Mouse (Mus musculus) liver, adult (tissue): ENCODE results near the gene Perm1.

ENCODE experiments used
- GATA4 ChIP-seq: IDR thresholded peaks from 2 replicates; pipeline ENCODE4 v1.6.1; 2014; ENCODE audit warnings: mild to moderate bottlenecking, low read length; ENCODE audit not compliant: insufficient replicate concordance

The Perm1 gene

DNA sequence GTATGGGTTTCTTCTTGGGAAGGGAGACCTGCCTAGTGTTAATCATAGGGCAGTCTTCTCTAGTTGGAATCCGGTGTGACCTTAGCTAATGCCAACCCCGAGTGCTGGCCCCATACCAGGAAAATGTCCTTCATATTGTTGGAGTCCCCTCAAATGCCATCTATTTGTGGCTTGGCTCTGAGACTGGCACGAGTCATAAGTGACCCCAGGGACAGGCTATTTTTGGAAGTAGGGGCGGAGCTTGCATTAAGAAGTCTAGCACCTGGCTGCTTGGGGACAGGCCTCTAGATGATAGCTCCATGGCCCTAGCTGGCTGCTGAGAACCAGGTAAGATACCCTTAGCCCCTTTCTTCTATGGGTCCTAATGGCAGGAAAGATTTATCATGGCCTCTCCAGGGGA, at the start of gene Perm1:
Gene Perm1 (plus strand): TSS at position 220 of the 400 bp plus-strand sequence.
- TF ChIP-seq GATA4 = no peak

DNA sequence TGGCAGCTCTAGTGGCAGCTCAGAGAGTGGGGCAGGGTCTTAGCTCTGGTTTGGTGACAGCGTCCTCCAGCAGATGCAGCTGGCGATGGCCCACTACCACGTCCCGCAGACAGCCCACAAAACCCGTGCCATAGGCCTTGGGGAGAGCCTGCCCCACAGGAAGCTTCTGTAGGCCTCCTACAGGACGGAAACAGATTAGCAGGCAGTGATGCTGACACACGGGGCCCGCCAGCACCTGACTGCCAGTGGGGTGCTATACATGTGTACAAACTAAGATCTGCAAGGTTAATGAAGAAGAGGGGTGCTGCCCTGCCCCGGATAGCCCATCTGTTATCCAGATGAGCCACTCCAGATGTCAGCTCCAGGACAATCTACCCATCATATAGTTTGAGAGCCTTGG, 49.2 kb upstream of the Perm1 start:
- no peak for TF ChIP-seq GATA4

DNA sequence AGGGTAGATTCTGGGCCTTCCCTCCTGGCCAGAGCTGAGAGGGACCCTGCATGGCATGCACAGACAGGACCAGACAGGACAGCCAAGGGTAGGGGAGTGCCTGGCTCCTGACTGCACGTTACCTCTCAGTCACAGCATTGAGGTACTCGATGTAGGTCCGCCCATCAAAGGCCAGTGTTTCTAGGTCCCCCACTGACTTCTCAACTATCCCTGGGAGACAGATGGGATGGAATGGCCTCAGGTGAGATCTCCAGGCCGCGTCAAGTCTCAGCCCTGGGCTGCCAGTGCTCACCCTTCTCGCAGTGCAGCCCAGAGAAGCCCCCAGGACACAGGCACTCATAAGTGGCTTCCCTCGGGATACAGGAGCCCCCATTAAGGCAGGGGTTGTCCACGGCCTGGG, 47.1 kb upstream of the Perm1 start:
- no peak for TF ChIP-seq GATA4

GRCm38 (mm10) chr4:156169129-156169528, 46.5 kb upstream of the Perm1 start:
- TF ChIP-seq GATA4 = no peak

GRCm38 (mm10) chr4:156171828-156172227, 43.8 kb upstream of the Perm1 start:
- TF ChIP-seq GATA4 = no peak

- no peak for TF ChIP-seq GATA4
Measured at GRCm38 (mm10) chr4:156177630-156178029, 38.0 kb upstream of the Perm1 start.

DNA sequence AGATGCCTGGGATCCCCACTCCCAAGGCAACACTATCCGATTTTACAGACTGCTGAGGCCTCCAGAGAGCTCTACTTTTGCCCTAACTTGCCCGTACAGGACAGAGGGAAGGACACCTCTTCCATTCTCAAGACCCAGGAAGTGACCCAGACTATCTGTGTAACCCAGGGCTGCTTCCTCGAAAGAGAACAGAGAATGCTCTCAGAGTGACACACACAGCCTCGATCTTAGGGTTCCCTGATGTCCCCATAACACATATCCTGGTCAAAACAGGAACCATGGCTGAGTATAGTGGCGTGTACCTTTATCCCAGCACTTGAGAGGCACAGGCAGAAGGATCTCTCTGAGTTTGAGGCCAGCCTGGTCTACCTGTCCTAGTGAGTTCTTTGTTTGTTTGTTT, 31.9 kb upstream of the Perm1 start:
- no peak for TF ChIP-seq GATA4

DNA sequence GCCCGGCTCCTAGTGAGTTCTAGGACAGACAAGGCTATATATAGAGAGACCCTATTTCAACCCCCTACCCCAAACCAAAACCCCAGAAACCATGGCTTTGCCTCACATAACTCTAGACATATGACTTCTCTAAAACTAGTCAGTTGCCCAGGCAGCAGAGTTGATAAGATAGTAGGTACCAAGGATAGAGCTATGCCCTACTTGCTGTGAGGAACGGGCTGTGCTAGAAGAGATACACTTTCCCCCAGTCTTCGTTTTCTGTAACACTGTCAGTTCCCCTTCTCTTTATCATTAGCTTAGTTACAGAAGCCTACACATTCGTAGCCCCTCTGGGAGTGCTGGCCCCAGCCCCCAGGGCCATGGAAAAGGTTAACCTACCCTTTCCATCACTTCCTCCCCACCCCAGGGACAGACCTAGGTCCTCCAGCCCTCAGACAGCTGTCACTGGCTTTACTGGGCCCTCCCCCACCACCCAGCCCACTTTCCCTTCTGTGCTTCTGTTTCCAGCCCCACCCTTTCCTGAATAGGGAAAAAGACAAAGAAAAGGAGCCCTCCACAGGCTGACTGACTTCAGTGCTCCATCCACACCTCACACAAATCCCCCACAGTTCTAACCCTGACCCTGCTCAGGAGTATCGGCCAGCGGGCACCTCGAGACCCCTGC, 31.2 kb upstream of the Perm1 start:
- TF ChIP-seq GATA4 = no peak

DNA sequence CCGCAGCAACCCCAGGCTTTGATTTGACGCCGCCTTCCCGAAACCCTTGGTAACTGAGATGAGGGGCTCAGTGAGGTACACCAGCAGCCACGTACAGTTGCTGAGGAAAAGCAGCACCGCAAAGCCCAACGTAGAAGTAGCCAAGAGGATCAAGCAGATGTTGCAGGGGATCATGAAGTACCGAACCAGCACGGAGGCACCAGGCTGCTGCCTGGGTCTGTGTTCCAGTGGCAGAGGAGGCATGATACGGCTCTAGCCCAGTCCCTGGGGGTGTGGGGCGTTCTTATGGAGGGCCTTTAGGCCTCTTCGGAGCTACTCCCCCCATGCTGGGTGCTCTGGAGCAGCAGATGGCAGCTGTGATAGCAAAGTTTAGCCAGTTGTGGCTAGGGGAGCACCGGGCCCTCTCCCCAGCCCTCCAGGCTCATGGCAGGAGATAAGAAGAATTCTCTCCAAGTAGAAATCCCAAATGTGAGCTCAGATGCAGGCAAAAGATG, 30.2 kb upstream of the Perm1 start:
- TF ChIP-seq GATA4 = no peak

- no peak for TF ChIP-seq GATA4
Measured at GRCm38 (mm10) chr4:156185950-156186850, 29.5 kb upstream of the Perm1 start.

DNA sequence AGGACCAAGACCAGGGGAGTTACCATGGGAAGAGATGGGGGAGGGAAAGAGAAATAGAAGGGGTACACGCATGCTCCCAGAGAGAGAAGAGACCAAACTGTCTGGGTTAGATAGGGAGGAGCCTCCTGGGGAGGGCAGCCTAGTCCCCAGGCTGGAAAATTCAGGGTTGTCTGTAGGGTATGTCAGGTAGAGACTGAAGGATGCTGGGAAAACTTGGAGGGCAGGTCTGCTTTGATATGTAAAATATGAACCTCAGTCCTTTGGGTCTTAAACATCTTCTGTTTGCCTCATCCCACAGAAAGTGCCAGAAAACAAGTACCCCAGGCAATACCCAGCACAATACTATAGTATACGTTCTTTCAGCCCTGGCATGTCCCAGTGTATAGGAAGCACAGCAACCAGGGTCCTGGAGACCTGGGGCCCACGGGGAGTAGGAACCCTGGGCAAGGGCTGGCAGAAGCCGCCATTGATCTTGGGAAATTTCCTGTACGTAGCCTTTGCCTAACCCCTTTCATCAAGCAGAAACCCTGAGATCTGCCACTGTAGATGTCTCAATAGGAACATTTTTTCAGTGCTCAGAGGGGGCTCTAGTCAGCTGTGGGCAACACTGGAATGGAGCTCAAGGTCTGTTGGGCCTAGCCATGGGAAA, 27.4 kb upstream of the Perm1 start:
- TF ChIP-seq GATA4 = no peak

DNA sequence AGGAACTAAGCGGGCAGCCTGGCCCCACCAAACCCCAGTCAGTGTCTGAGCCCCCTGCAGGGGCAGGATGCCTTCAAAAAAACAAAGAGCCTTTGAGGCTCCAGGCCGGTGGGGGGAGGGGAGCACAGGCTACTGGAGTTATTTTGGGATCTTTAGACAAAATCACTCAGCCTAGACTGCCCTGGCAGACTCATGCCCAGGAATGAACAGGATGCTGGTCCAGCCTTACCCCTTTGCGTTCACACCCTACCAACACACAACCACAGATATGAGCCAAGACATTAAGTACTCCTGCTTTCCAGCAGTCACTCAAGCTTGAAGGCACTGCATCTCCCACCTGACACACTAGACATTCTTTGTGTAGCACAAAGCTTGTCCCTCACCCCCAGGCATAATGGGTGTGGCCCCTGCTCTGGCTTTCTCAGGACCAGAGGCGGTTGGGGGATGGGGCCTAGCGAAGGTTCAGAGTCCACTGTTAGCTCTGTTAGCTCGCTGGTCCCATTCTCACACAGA, 26.8 kb upstream of the Perm1 start:
- TF ChIP-seq GATA4 = no peak

- no peak for TF ChIP-seq GATA4
Measured at GRCm38 (mm10) chr4:156192421-156193199, 23.1 kb upstream of the Perm1 start.

GRCm38 (mm10) chr4:156193200-156193590, 22.5 kb upstream of the Perm1 start:
- no peak for TF ChIP-seq GATA4

- TF ChIP-seq GATA4 = no peak
Measured at GRCm38 (mm10) chr4:156193906-156194305, 21.8 kb upstream of the Perm1 start.
